Mouse (Mus musculus) intestine, embryonic 15.5 days (tissue): ENCODE measurements around the gene Pradc1. TPM values are rescaled to one million over a fixed set of nuclear protein-coding genes. Genes with fewer than 3 reads are reported as not detected.
"Not testable (repeated sequence)": the region's sequence is repeated elsewhere in the genome, so short reads cannot be mapped to it uniquely, and the experiment has no call there.

Source experiments
- ATAC-seq: fragments of 200-750 bp; cut with Nextera tagmentation; 2 replicates; pipeline ENCODE4 v1.8.0; 2017; ENCODE audit warnings: moderate TSS enrichment, moderate library complexity
- H3K27ac ChIP-seq: fragments of 300-500 bp; sonication (generic); 2 replicates; pipeline ENCODE4 v1.5.1; 2015; ENCODE audit warnings: mild to moderate bottlenecking, inconsistent platforms
- H3K27me3 ChIP-seq: fragments of 300-500 bp; sonication (generic); replicated peaks from 2 replicates; pipeline ENCODE4 v1.6.1; 2015; ENCODE audit warnings: inconsistent platforms
- H3K36me3 ChIP-seq: fragments of 300-500 bp; sonication (generic); 2 replicates; pipeline ENCODE4 v1.6.1; 2015; ENCODE audit warnings: inconsistent platforms
- H3K4me1 ChIP-seq: fragments of 300-500 bp; sonication (generic); replicated peaks from 2 replicates; pipeline ENCODE4 v1.6.1; 2015; ENCODE audit warnings: inconsistent platforms
- H3K4me2 ChIP-seq: fragments of 300-500 bp; sonication (generic); replicated peaks from 2 replicates; pipeline ENCODE4 v1.6.1; 2015; ENCODE audit warnings: mild to moderate bottlenecking, inconsistent platforms
- H3K4me3 ChIP-seq: fragments of 300-500 bp; sonication (generic); replicated peaks from 2 replicates; pipeline ENCODE4 v1.5.1; 2015; ENCODE audit warnings: inconsistent platforms
- H3K9ac ChIP-seq: fragments of 300-500 bp; sonication (generic); 2 replicates; pipeline ENCODE4 v1.6.1; 2015; ENCODE audit warnings: inconsistent platforms
- H3K9me3 ChIP-seq: fragments of 300-500 bp; sonication (generic); 2 replicates; pipeline ENCODE4 v1.6.1; 2016; ENCODE audit warnings: inconsistent platforms
- WGBS: fragments of 180-500 bp; shearing (Covaris S2); methylation state at CpG from one replicate; pipeline ENCODE4 v1.1.7; 2015; 5-methylcytosine and 5-hydroxymethylcytosine counted together
- polyA plus RNA-seq: library from polyadenylated mRNA; unstranded; fragments of >200 nt; fragmentation: Nextera tagmentation; extraction: Ambion mirVana; gene quantifications from 2 replicates; pipeline ENCODE4 v1.2.1, GENCODE M21; 2015

The Pradc1 gene
- polyA plus RNA-seq, 1 experiment from 2014 or later, result 38.5 TPM

DNA sequence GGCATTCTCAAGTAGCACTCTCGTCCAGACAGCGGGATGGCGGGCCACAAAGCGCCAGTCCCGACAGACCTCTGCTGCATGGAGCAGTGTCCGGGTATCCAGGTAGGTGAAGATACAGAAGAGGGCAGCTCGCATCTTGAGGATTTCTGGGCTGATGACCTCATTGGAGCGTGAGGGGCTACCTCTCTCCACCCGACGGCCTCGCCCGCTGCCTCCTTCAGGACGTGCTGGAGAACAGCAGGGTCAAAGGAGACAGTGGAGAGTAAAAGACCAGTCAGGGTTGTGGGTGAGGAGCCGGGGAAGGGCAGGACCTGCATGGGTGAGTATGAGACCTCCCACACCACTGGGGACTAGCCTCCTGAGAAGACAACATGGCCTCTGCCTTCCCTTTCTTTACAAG is 26.6 kb upstream of the Pradc1 start:
- 36% methylated on average over 14 of the region's 14 CpGs for WGBS
- H3K27me3 ChIP-seq, result peaks cover 13% of the 10 kb centered on the region
- ATAC-seq, result no peak
- H3K36me3 ChIP-seq, result no peaks in the 10 kb centered on the region
- H3K9me3 ChIP-seq, result no peaks in the 10 kb centered on the region
- H3K4me2 ChIP-seq, result no peak overlapping the region
- no peaks in the 10 kb centered on the region for H3K4me1 ChIP-seq
- no peak overlapping the region for H3K4me3 ChIP-seq
- H3K9ac ChIP-seq, result no peak overlapping the region
- H3K27ac ChIP-seq, result no peak overlapping the region

- Histone ChIP-seq H3K36me3 (no peaks in the 10 kb centered on the region), H3K4me2 (no peak overlapping the region), H3K9me3 (no peaks in the 10 kb centered on the region), H3K27ac (no peak overlapping the region), H3K9ac (no peak overlapping the region), H3K27me3 (peaks cover 5% of the 10 kb centered on the region), H3K4me1 (no peaks in the 10 kb centered on the region), H3K4me3 (no peak overlapping the region)
- no peak for ATAC-seq
- WGBS, result 37% methylated on average over 10 of the region's 10 CpGs
These were observed 25.7 kb upstream of the Pradc1 start for GRCm38 (mm10) chr6:85477366-85477917.

DNA sequence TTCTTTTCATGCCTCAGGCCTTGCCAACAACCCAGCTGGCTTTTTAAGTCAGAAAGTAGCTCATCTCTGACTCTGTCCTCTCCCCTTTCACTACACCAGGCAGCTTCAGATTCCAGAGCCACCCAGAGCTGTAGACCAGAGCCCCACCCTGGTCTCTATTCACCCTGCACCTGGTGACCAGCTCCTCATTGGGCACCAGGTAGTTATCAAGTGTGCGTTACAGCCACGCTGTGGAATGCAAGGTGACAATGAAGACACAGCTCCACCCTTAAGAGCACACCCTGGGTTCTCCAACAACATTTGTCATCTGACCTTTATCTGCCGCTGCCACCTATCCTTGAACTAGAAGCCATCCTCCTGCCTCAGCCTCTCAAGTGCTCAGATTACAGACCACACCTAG is 23.8 kb upstream of the Pradc1 start:
- Histone ChIP-seq H3K9me3 (no peaks in the 10 kb centered on the region), H3K4me1 (no peaks in the 10 kb centered on the region), H3K4me3 (no peak overlapping the region), H3K9ac (no peak overlapping the region), H3K36me3 (no peaks in the 10 kb centered on the region), H3K27me3 (no peaks in the 10 kb centered on the region; the same call in none of the 2 replicates), H3K4me2 (no peak overlapping the region), H3K27ac (no peak overlapping the region)
- ATAC-seq, result no peak
- 66% methylated on average over 3 of the region's 3 CpGs for WGBS

- Histone ChIP-seq H3K36me3 (peaks cover 12% of the 10 kb centered on the region), H3K4me3 (no peak overlapping the region), H3K9me3 (no peaks in the 10 kb centered on the region), H3K27ac (no peak overlapping the region), H3K9ac (no peak overlapping the region), H3K4me1 (no peaks in the 10 kb centered on the region), H3K4me2 (no peak overlapping the region), H3K27me3 (no peaks in the 10 kb centered on the region; the same call in none of the 2 replicates)
- no peak for ATAC-seq
- WGBS, result 54% methylated on average over 5 of the region's 5 CpGs
These were observed 20.8 kb upstream of the Pradc1 start for GRCm38 (mm10) chr6:85472542-85472941.

DNA sequence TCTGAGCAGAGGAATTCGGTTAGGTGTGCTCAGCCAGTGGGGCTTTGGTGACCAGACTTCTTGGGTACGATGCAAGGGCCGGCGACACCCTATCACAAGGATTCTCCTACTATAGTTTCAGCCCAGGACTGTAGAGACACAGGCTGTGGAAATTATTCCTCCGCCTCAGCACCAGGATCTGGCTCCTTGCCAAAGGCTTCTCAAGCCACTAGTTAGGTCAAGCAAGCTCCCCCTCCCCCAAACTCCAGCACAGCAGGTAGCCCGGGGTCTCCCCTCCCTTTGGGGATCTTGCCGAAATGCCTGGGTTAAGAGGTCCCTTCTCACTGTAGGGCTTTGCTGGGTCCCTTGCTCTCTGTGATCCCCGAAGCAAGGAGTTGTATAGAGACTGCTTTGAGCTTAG is 20.2 kb upstream of the Pradc1 start:
- no peak overlapping the region for H3K9ac ChIP-seq
- no peaks in the 10 kb centered on the region for H3K9me3 ChIP-seq
- H3K4me3 ChIP-seq, result no peak overlapping the region
- WGBS, result 61% methylated on average over 8 of the region's 8 CpGs
- H3K4me1 ChIP-seq, result no peaks in the 10 kb centered on the region
- H3K27ac ChIP-seq, result no peak overlapping the region
- H3K27me3 ChIP-seq, result no peaks in the 10 kb centered on the region; the same call in 1 of the 2 replicates
- H3K36me3 ChIP-seq, result peaks cover 18% of the 10 kb centered on the region
- no peak overlapping the region for H3K4me2 ChIP-seq
- no peak for ATAC-seq

- Histone ChIP-seq H3K4me1 (no peaks in the 10 kb centered on the region), H3K9me3 (no peaks in the 10 kb centered on the region), H3K36me3 (peaks cover 31% of the 10 kb centered on the region), H3K27me3 (no peaks in the 10 kb centered on the region), H3K4me2 (no peak overlapping the region), H3K4me3 (no peak overlapping the region), H3K27ac (no peak overlapping the region), H3K9ac (no peak overlapping the region)
- WGBS, result 70% methylated on average over 5 of the region's 5 CpGs
- ATAC-seq, result no peak
These were observed 18.1 kb upstream of the Pradc1 start for GRCm38 (mm10) chr6:85469660-85470430.

DNA sequence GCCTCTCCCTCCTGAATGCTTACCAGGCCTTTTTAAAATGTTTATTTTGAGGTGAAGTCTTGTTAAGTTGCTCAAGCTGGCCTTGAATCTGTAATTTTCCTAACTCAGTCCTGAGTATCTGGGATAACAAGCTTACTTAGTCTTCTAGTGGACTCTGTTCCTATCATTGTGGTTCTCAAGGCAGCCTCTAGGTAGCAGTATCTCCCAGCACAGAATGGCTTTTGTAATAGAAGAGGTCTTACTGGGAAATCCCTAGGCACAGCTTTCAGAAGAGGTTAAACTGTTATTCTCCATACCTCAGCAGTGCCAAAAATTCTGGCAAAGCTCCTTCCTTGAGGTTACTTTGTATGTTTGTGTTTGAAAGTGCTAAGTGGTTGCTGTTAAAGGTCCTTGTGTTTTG is 13.6 kb upstream of the Pradc1 start:
- no peak for ATAC-seq
- Histone ChIP-seq H3K27me3 (no peaks in the 10 kb centered on the region), H3K9ac (no peak overlapping the region), H3K36me3 (peaks cover 73% of the 10 kb centered on the region), H3K27ac (no peak overlapping the region), H3K9me3 (no peaks in the 10 kb centered on the region), H3K4me2 (no peak overlapping the region), H3K4me1 (no peaks in the 10 kb centered on the region), H3K4me3 (no peak overlapping the region)

DNA sequence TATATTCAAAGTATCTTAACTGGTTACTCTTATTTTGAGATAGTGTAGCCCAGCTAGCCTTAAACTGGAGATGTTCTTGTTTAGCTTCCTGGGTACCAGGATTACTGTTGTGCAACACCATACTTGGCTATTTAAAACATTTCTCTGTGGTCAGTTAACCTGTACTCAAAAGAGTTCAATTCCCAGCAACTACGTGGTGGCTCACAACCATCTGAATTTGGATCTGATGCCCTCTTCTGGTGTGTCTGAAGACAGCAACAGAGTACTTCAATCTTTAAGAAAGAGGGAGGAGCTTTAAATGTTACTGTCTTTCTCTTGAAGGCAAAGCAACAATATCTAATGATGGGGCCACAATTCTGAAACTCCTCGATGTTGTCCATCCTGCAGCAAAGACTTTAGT is 7.9 kb upstream of the Pradc1 start:
- Histone ChIP-seq H3K9me3 (no peaks in the 10 kb centered on the region), H3K9ac (no peak overlapping the region), H3K4me1 (peaks cover 16% of the 10 kb centered on the region), H3K36me3 (peaks cover 49% of the 10 kb centered on the region), H3K27ac (no peak overlapping the region), H3K4me3 (no peak overlapping the region), H3K4me2 (no peak overlapping the region), H3K27me3 (no peaks in the 10 kb centered on the region)
- WGBS, result 90% methylated on average over 2 of the region's 2 CpGs
- no peak for ATAC-seq

DNA sequence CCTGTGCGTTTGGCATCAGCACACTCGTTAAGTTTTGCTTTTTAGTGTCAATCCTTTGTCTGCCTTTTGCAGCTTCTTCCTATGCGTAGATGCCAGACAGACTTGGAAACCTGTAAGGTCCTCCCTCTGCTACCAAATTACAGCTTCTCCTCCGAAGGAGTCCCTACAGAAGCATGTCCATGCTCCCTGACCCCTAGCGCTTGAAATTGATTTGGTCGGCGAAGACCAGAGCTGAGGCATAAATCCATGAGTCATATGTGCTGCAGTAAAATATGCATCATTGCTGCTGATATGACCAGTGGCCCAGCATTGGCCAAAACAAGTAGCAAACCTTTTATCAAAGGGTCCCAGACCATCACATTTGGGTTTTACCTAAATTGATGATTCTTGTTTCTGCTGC is 1.0 kb upstream of the Pradc1 start:
- 6% methylated on average over 7 of the region's 7 CpGs for WGBS
- peak overlapping the region; percentile 98 for H3K4me2 ChIP-seq
- H3K27me3 ChIP-seq, result no peaks in the 10 kb centered on the region
- no peaks in the 10 kb centered on the region for H3K36me3 ChIP-seq
- no peaks in the 10 kb centered on the region for H3K9me3 ChIP-seq
- no peak overlapping the region for H3K27ac ChIP-seq
- H3K4me3 ChIP-seq, result peak overlapping the region; percentile 82
- H3K4me1 ChIP-seq, result peaks cover 30% of the 10 kb centered on the region
- H3K9ac ChIP-seq, result peak overlapping the region; percentile 77
- ATAC-seq, result no peak

- peak; percentile 4; the same call in 1 of the 2 replicates for ATAC-seq
- Histone ChIP-seq H3K4me2 (peak overlapping the region; percentile 98), H3K36me3 (no peaks in the 10 kb centered on the region), H3K27me3 (no peaks in the 10 kb centered on the region), H3K9me3 (no peaks in the 10 kb centered on the region), H3K4me3 (peak overlapping the region; percentile 82), H3K4me1 (peaks cover 28% of the 10 kb centered on the region), H3K9ac (peak overlapping the region; percentile 77), H3K27ac (peak overlapping the region; percentile 94)
- WGBS, result 0% methylated on average over 15 of the region's 15 CpGs
These were observed 568 bp upstream of the Pradc1 start for GRCm38 (mm10) chr6:85452411-85452665.

DNA sequence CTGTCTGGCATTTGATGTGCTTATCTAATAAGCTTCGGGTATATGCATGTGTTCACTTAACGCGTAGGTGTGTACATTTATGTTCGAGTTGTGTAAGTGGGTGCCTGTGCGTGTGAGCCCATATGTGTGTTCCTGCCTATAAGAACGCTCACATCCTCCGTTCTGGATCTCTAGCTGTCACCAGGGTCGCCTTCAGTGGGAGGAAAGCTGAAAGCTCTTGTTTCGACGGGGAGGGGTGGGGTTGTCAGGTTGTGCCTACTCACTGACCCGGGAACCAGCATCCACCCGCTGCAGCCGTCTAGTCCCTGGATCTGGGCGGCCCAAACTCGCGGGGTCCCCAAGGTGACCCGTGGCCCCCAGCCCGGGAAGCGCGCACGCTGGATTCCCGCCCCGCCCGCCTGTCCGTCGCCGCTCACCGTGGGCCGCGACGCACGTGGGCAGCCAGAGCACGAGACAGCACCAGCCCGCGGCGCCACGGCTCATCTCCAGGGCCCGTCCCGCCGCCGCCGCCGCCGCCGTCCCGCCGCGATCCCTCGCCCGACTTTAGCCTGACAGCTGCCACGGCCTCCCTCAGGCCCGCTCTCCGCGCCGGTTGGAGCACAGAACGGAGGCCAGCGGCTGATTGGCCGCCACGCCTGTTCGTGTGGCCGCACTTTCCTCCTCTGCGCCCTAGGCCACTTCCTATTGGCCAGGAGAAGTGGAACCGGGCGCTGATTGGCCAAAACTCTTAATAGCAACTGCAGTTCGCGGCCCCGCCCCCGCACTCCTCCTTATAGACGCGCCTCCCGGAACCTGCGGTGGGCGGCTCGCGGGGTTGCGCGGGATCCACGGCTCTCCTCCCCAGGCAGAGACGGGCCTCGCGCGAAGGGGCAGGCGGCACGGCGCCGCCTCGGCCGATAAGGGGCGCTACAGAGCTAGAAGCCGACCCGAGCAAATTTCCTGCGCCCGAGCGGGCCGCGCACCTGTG is 790 bp downstream of the Pradc1 start, which contains the start of gene Cct7:
Gene Cct7 (plus strand): TSS at position 818 of the 967 bp plus-strand sequence.
- H3K4me1 ChIP-seq, result peaks cover 19% of the 10 kb centered on the region
- H3K4me3 ChIP-seq, result peak within 1 kb of the TSS; percentile 82
- no peaks in the 10 kb centered on the region for H3K9me3 ChIP-seq
- H3K27me3 ChIP-seq, result no peaks in the 10 kb centered on the region
- H3K9ac ChIP-seq, result peak within 1 kb of the TSS; percentile 82
- WGBS, result 1% methylated on average over 96 of the region's 96 CpGs
- peak within 1 kb of the TSS; percentile 94 for H3K27ac ChIP-seq
- ATAC-seq, result peak; percentile 96
- H3K36me3 ChIP-seq, result 0 out of 2 replicates have a peak, but pooled peaks cover under 1% of the 10 kb centered on the region
- H3K4me2 ChIP-seq, result peak within 1 kb of the TSS; percentile 98

DNA sequence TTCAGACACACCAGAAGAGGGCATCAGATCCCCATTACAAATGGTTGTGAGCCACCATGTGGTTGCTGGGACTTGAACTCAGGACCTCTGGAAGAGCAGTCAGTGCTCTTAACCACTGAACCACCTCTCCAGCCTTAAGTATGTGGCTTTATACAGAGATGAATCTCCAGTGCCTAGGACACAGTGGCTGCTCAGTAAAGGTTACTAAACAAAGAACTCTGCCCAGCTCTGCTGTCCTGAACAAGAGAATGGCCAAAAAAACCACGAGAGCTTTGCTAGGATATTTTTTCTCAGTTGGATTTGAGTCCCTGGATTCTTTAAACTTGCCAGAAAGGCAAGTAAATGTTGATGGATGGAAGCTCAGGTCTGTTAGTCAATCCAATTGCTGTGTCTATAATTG is 1.6 kb downstream of the Pradc1 start:
- Histone ChIP-seq H3K9ac (0 out of 2 replicates have a peak overlapping the region, but pooled peaks have one; percentile 82), H3K4me3 (peak overlapping the region; percentile 82; the same call in 1 of the 2 replicates), H3K4me2 (peak overlapping the region; percentile 98), H3K4me1 (peaks cover 14% of the 10 kb centered on the region)
- ATAC-seq, H3K27ac ChIP-seq, H3K9me3 ChIP-seq, H3K27me3 ChIP-seq, H3K36me3 ChIP-seq: not testable (repeated sequence)
- 43% methylated on average over 1 of the region's 1 CpGs for WGBS
